11 mouse cellular contexts compared by ENCODE assay signal in the genomic region with DNA sequence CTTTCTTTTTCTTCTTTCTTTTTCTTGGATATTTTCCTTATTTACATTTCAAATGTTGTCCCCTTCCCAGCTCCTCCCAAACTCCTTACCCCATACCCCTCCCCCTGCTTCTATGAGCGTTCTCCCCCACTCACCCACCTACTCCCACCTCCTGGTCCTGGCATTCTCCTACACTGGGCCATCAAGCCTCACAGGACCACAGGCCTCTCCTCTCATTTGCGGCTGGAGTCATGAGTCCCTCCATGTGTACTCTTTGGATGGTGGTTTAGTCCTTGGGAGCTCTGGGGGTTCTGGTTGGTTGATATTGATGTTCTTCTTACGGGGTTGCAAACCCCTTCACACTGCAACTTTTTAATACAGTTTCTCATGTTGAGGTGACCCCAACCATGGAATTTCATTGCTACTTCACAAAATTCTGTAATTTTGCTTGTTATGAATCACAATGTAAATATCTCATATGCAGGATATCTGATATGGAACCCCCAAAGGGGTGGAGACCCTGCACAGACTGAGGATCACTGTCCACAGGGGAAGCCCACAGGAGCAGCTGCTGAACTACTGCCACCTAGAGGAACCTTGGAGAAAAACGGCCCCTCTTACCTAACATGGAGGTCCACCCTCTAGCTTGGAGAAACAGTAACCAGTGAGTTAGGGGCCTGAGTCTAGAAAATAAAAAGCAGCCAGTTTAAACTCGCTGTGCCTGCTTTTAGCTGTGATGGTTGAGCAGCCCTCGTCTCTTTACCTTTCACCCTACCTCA. TPM values are rescaled to one million over a fixed set of nuclear protein-coding genes. Genes with fewer than 3 reads are reported as not detected.
DNase-seq lines count a peak whose midpoint lies in the region; ATAC-seq lines count a peak whose summit lies in the region.
"Had no signal": no experiment of that assay in that cellular context is flagged by ENCODE, and none has a peak within 500 bp of the region (broad histone marks: within the 10 kb centered on the region; RNA-seq: fewer than 3 reads in every experiment).

No protein-coding gene starts in this region.

- no peaks in the 10 kb centered on the region for H3K9me3 ChIP-seq in midbrain, embryonic 14.5 days (ENCODE audit: control insufficient read depth, low read length)
- H3K9me3 ChIP-seq in midbrain, embryonic 16.5 days (replicated peaks; ENCODE audit: control insufficient read depth, low read length, poor library complexity, severe bottlenecking) = no peaks in the 10 kb centered on the region
- H3K9me3 ChIP-seq in embryonic facial prominence, embryonic 11.5 days (replicated peaks; ENCODE audit: control insufficient read depth, low read length) = no peaks in the 10 kb centered on the region
- H3K9me3 ChIP-seq: midbrain, embryonic 12.5 days had no signal

- H3K36me3 ChIP-seq in midbrain, embryonic 14.5 days (ENCODE audit: control insufficient read depth, insufficient read depth, low read length) = no peaks in the 10 kb centered on the region
- H3K36me3 ChIP-seq in midbrain, embryonic 16.5 days (ENCODE audit: control insufficient read depth, insufficient read depth, low read length) = no peaks in the 10 kb centered on the region
- no peaks in the 10 kb centered on the region for H3K36me3 ChIP-seq in embryonic facial prominence, embryonic 11.5 days (replicated peaks; ENCODE audit: control insufficient read depth, insufficient read depth, low read depth, low read length)
- H3K36me3 ChIP-seq: midbrain, embryonic 12.5 days had no signal

- no peak overlapping the region for H3K9ac ChIP-seq in midbrain, embryonic 14.5 days (replicated peaks; ENCODE audit: low read length)
- no peak overlapping the region for H3K9ac ChIP-seq in midbrain, embryonic 16.5 days (ENCODE audit: low read depth, low read length)
- no peak overlapping the region for H3K9ac ChIP-seq in embryonic facial prominence, embryonic 11.5 days (replicated peaks; ENCODE audit: low read length)
- H3K9ac ChIP-seq: midbrain, embryonic 12.5 days had no signal

- no peak overlapping the region for H3K27ac ChIP-seq in midbrain, embryonic 14.5 days (replicated peaks; ENCODE audit: low read depth, low read length)
- no peak overlapping the region for H3K27ac ChIP-seq in midbrain, embryonic 16.5 days (ENCODE audit: low read length)
- no peak overlapping the region for H3K27ac ChIP-seq in embryonic facial prominence, embryonic 11.5 days (replicated peaks; ENCODE audit: low read depth, low read length)
- H3K27ac ChIP-seq: midbrain, embryonic 12.5 days had no signal

- DNase-seq in frontal cortex, adult 2 months (ENCODE audit: extremely low spot score in 1 of 2, low spot score in 1 of 2) = no peak
- peak; percentile 63 for DNase-seq in midbrain, embryonic 14.5 days
- peak; percentile 64 for DNase-seq in embryonic facial prominence, embryonic 11.5 days (ENCODE audit: low spot score)
- DNase-seq in thymus, postnatal 0 days (ENCODE audit: low spot score) = peak; percentile 53
- no peak for DNase-seq in layer of hippocampus, adult 9-10 months (ENCODE audit: low spot score)
- DNase-seq: kidney, adult 18-20 months had no signal

- H3K4me1 ChIP-seq in midbrain, embryonic 14.5 days (ENCODE audit: control insufficient read depth, insufficient read depth, low read length) = no peaks in the 10 kb centered on the region
- H3K4me1 ChIP-seq in midbrain, embryonic 16.5 days (ENCODE audit: control insufficient read depth, insufficient read depth, low read length) = no peaks in the 10 kb centered on the region
- no peaks in the 10 kb centered on the region for H3K4me1 ChIP-seq in embryonic facial prominence, embryonic 11.5 days (ENCODE audit: control insufficient read depth, insufficient read depth, low read length)
- H3K4me1 ChIP-seq: midbrain, embryonic 12.5 days had no signal

- no peaks in the 10 kb centered on the region for H3K27me3 ChIP-seq in midbrain, embryonic 14.5 days (ENCODE audit: control insufficient read depth, insufficient read depth, low read length)
- no peaks in the 10 kb centered on the region for H3K27me3 ChIP-seq in midbrain, embryonic 16.5 days (ENCODE audit: control insufficient read depth, insufficient read depth, low read depth, low read length)
- no peaks in the 10 kb centered on the region for H3K27me3 ChIP-seq in embryonic facial prominence, embryonic 11.5 days (ENCODE audit: control insufficient read depth, insufficient read depth, low read length)
- H3K27me3 ChIP-seq: midbrain, embryonic 12.5 days had no signal

- no peak overlapping the region for H3K4me2 ChIP-seq in midbrain, embryonic 14.5 days (ENCODE audit: low read length)
- no peak overlapping the region for H3K4me2 ChIP-seq in midbrain, embryonic 16.5 days (ENCODE audit: low read length)
- no peak overlapping the region for H3K4me2 ChIP-seq in embryonic facial prominence, embryonic 11.5 days (ENCODE audit: low read depth, low read length)
- H3K4me2 ChIP-seq: midbrain, embryonic 12.5 days had no signal

- no peak overlapping the region for H3K4me3 ChIP-seq in midbrain, embryonic 14.5 days (replicated peaks; ENCODE audit: low read depth, low read length)
- no peak overlapping the region for H3K4me3 ChIP-seq in midbrain, embryonic 16.5 days (ENCODE audit: low read depth, low read length)
- H3K4me3 ChIP-seq in embryonic facial prominence, embryonic 11.5 days (ENCODE audit: low read depth, low read length) = no peak overlapping the region
- H3K4me3 ChIP-seq: erythroblast, embryonic 14.5 days; midbrain, embryonic 12.5 days had no signal

- peak; percentile 66; the same call in 1 of the 2 replicates for ATAC-seq in frontal cortex, adult (ENCODE audit: low TSS enrichment)
- ATAC-seq in midbrain, embryonic 14.5 days (ENCODE audit: low FRiP score, low TSS enrichment) = no peak
- ATAC-seq in midbrain, embryonic 16.5 days = no peak
- no peak for ATAC-seq in embryonic facial prominence, embryonic 11.5 days (replicated peaks; ENCODE audit: insufficient number of reproducible peaks, low FRiP score, low TSS enrichment, low read depth)
- no peak for ATAC-seq in monocyte, adult 5-6 weeks (replicated peaks; ENCODE audit: insufficient number of reproducible peaks, low FRiP score, low TSS enrichment, poor library complexity, severe bottlenecking)

- WGBS in midbrain, embryonic 14.5 days = 75% methylated on average over 6 of the region's 6 CpGs
- 75% methylated on average over 6 of the region's 6 CpGs for WGBS in midbrain, embryonic 16.5 days
- 71% methylated on average over 6 of the region's 6 CpGs for WGBS in embryonic facial prominence, embryonic 11.5 days

RNA-seq across cellular contexts. Expression of gene Slc44a5, which starts 11.4 kb away (rescaled TPM):
- 6.6 and 8.3 TPM in 2 replicates for polyA plus RNA-seq in frontal cortex, adult 2 months (2012; rRNA removed)
- polyA plus RNA-seq in midbrain, embryonic 14.5 days (2014; fragmentation: Nextera tagmentation; extraction: Ambion mirVana) = 14.3 and 15.5 TPM in 2 replicates
- 9.3 and 10.8 TPM in 2 replicates for polyA plus RNA-seq in midbrain, embryonic 16.5 days (2015; fragmentation: Nextera tagmentation; extraction: Ambion mirVana)
- polyA plus RNA-seq in embryonic facial prominence, embryonic 11.5 days (2014; fragmentation: Nextera tagmentation; extraction: Ambion mirVana) = 1.3 and 2.1 TPM in 2 replicates
- polyA plus RNA-seq in thymus, postnatal 0 days (2015; fragmentation: Nextera tagmentation; extraction: Ambion mirVana) = 0.03 and 0.05 TPM in 2 replicates
- total RNA-seq in monocyte, adult 5-6 weeks (2017) = not detected in 3 replicates
- polyA plus RNA-seq: erythroblast, embryonic 14.5 days had no signal

RNA-seq across cellular contexts. Expression of gene Acadm, which starts 17.4 kb away (rescaled TPM):
- 81.7 and 90.0 TPM in 2 replicates for polyA plus RNA-seq in frontal cortex, adult 2 months (2012; rRNA removed)
- polyA plus RNA-seq in midbrain, embryonic 14.5 days (2014; fragmentation: Nextera tagmentation; extraction: Ambion mirVana) = 46.8 and 52.7 TPM in 2 replicates
- polyA plus RNA-seq in midbrain, embryonic 16.5 days (2015; fragmentation: Nextera tagmentation; extraction: Ambion mirVana) = 56.7 and 65.6 TPM in 2 replicates
- 51.1 and 55.3 TPM in 2 replicates for polyA plus RNA-seq in embryonic facial prominence, embryonic 11.5 days (2014; fragmentation: Nextera tagmentation; extraction: Ambion mirVana)
- 69.3 and 70.5 TPM in 2 replicates for polyA plus RNA-seq in thymus, postnatal 0 days (2015; fragmentation: Nextera tagmentation; extraction: Ambion mirVana)
- 105 to 153 TPM (median 144 TPM) in 3 replicates for total RNA-seq in monocyte, adult 5-6 weeks (2017)

RNA-seq across cellular contexts. Expression of gene Rabggtb, which starts 49.0 kb away (rescaled TPM):
- polyA plus RNA-seq in frontal cortex, adult 2 months (2012; rRNA removed) = 66.9 and 73.9 TPM in 2 replicates
- 52.3 and 54.1 TPM in 2 replicates for polyA plus RNA-seq in midbrain, embryonic 14.5 days (2014; fragmentation: Nextera tagmentation; extraction: Ambion mirVana)
- polyA plus RNA-seq in midbrain, embryonic 16.5 days (2015; fragmentation: Nextera tagmentation; extraction: Ambion mirVana) = 49.3 and 56.5 TPM in 2 replicates
- polyA plus RNA-seq in embryonic facial prominence, embryonic 11.5 days (2014; fragmentation: Nextera tagmentation; extraction: Ambion mirVana) = 44.3 and 48.9 TPM in 2 replicates
- 43.3 and 45.5 TPM in 2 replicates for polyA plus RNA-seq in thymus, postnatal 0 days (2015; fragmentation: Nextera tagmentation; extraction: Ambion mirVana)
- 66.2 to 71.0 TPM (median 70.0 TPM) in 3 replicates for total RNA-seq in monocyte, adult 5-6 weeks (2017)

RNA-seq across cellular contexts. Expression of gene Msh4, which starts 55.9 kb away (rescaled TPM):
- 0.04 and 0.06 TPM in 2 replicates for polyA plus RNA-seq in frontal cortex, adult 2 months (2012; rRNA removed)
- 0.16 and 0.23 TPM in 2 replicates for polyA plus RNA-seq in midbrain, embryonic 14.5 days (2014; fragmentation: Nextera tagmentation; extraction: Ambion mirVana)
- 0.15 and 0.32 TPM in 2 replicates for polyA plus RNA-seq in midbrain, embryonic 16.5 days (2015; fragmentation: Nextera tagmentation; extraction: Ambion mirVana)
- 0.06 TPM in 1 of 2 replicates, not detected in the other for polyA plus RNA-seq in embryonic facial prominence, embryonic 11.5 days (2014; fragmentation: Nextera tagmentation; extraction: Ambion mirVana)
- 0.13 and 0.30 TPM in 2 replicates for polyA plus RNA-seq in thymus, postnatal 0 days (2015; fragmentation: Nextera tagmentation; extraction: Ambion mirVana)
- total RNA-seq in monocyte, adult 5-6 weeks (2017) = 0.19 TPM in 1 of 3 replicates, not detected in the others
- polyA plus RNA-seq: erythroblast, embryonic 14.5 days had no signal

Comparison
In these comparisons a context has a peak if more than half of its experiments do, and no peak if none do; other contexts are left out.
1. DNase-seq: peak in midbrain, embryonic 14.5 days (single experiment), embryonic facial prominence, embryonic 11.5 days (single experiment) and thymus, postnatal 0 days (single experiment); none in frontal cortex, adult 2 months (0 of 2) and layer of hippocampus, adult 9-10 months (single experiment).